Mouse (Mus musculus) brain, adult 2 months (tissue): ENCODE results near the gene Fstl5.

Source experiments
- DNase-seq: peaks from one replicate; pipeline ENCODE4 v3.0.0; 2011; ENCODE audit warnings: low read depth, low spot score

Fstl5 gene

GRCm38 (mm10) chr3:76508811-76509210 is 434.7 kb downstream of the Fstl5 start:
- DNase-seq: no peak

GRCm38 (mm10) chr3:76567346-76567745 is 493.3 kb downstream of the Fstl5 start:
- peak; percentile 27 for DNase-seq

DNA sequence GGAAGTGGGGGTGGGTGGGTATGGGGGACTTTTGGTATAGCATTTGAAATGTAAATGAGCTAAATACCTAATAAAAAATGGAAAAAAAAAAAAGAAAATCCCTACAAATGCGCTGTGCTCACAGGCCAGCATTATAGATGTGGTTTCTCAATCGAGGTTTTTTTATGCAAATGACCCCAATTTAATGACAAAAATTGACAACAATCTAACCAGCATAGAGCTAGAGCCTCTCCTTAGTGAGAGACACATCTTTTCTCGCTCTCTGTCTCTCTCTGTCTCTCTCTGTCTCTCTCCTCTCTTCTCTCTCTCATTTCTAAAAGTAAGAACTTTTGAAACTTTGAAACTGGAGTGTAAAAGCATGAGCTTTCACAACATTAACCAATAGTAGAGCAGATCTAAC is 498.4 kb downstream of the Fstl5 start:
- DNase-seq: no peak

DNA sequence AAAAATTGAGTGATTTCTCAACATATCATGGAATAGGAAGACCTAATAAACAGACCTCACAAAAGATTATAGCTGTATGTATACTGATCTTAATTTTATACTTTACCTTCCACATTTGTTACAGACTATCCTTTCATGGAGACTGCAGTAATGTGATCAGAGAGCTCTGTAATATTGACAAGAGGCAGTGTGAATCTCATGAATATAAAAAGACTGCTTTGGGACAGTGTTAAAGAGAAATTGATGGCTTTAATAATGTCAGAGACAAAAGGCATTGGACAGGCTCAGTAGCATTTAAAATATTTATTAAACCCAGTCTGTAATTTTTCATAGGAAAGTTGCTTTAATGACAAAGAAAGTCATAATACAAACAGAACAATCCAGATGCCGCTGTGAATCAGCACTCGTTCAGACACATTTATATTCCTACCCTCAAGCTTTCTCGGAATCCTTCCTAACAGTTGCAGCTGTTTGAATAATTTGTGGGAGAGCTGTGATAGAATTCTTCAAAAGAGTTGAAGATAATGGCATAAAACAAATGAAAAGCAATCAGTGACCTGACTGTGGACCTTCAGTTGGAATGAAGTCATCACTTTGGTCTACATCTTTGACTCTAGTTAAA is 499.0 kb downstream of the Fstl5 start:
- peak; percentile 7 for DNase-seq

DNA sequence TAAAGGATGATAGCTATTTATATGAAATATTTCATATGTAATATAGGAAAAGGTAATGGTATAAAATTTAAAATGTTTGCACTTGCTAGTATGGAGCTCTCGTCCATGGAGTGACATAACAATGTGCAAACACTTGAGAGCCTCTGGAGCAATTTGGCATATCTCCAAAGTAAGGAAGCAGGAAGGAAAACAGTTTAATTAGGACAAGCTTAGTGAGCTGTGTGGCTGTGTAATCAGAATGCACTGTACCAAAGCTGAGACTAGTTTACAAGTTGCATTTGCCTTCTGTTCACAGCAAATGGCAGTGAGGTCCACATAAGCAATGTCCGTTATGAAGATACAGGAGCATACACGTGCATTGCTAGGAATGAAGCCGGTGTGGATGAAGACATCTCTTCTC is 519.1 kb downstream of the Fstl5 start:
- DNase-seq: peak; percentile 56

GRCm38 (mm10) chr3:76620044-76620443 is 546.0 kb downstream of the Fstl5 start:
- DNase-seq: no peak

- no peak for DNase-seq
Observed at GRCm38 (mm10) chr3:76654243-76654642, 580.2 kb downstream of the Fstl5 start.

GRCm38 (mm10) chr3:76670859-76671258 is 596.8 kb downstream of the Fstl5 start:
- peak; percentile 28 for DNase-seq

DNA sequence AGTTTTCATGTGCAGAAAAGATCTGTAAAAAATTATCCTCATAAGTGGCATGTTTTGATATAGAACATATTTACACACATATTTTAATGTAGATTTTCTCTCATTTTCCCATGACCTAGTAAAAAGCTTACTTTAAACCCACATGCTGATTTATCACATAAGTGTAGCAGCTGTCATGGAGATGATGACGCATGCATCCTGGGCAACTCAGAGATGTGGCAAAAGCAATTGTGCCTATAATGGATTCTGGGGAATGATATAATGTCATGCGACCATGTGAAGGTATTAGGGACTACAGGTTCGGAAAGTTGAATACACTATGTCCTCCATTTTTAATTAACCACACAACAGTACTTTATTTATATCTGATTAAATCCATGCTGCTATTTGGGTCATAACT is 601.9 kb downstream of the Fstl5 start:
- DNase-seq: peak; percentile 53

- DNase-seq: peak; percentile 66
Observed at GRCm38 (mm10) chr3:76679853-76680545, 605.9 kb downstream of the Fstl5 start.

DNA sequence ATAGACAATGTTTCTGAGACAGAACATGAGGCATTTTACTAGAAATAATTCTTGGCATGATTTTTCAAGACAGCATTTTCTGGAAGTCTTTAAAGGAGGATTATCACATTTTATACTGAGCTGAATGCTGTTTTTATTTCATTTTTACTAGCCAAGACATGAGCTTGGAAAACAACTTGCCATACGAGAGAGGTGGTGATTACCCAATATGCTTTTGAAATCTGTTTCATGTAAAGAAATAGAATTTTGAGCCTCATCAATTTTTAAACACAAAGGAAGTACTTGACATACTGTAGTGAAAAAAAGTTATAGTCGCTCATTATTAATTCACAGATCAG is 606.4 kb downstream of the Fstl5 start:
- DNase-seq: peak; percentile 40

DNA sequence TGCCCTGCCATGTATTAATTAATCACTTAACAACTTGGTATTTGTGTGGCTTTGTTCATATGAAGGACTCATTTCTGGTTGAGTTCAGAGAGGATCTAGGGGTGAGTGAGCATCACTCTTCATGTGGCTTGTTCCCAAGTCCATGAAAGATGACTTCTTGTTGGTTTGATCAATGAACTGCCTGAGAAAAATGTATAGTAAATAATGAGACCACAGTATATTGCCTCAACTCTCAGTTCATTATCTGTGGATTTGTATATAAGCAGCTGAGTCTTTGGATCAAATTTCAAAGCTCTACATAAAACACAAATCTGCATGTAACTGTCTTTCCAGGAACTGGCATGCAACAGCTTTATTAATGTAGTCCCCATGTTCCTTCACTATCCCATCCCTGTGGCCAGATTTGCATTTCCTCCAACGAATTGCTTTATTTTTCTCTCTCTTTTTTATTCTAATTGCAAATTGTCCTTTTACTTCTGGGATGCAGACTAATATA is 623.1 kb downstream of the Fstl5 start:
- no peak for DNase-seq

DNA sequence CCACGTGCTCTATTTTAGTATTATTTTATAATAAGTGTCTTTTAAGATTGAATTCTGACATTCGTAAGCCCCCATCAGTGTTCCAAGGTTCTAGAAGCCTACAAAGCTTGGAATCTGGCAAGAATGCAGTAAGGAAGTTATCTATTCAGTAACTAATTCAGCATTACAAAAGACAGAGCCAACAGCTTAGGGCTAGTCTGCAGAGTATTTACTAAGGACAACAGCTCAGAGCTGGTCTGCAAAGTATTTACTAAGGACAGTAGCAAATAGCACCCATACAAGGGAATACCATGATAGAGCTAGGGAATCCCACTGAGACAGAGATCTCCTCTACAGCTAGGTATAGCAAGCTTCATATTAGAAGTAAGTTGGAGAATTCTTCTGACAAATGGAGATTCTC is 665.2 kb downstream of the Fstl5 start:
- no peak for DNase-seq
